Mouse (Mus musculus) cerebellum, adult 11-12 months (tissue): ENCODE results near the gene Serpina3c.
A peak's percentile ranks its signal among the peaks of the same experiment; 100 is the strongest.
"Not testable (repeated sequence)": the region's sequence is repeated elsewhere in the genome, so short reads cannot be mapped to it uniquely, and the experiment has no call there.

Experiments used
- DNase-seq: peaks from one replicate; pipeline ENCODE4 v3.0.0; 2022

The Serpina3c gene

DNA sequence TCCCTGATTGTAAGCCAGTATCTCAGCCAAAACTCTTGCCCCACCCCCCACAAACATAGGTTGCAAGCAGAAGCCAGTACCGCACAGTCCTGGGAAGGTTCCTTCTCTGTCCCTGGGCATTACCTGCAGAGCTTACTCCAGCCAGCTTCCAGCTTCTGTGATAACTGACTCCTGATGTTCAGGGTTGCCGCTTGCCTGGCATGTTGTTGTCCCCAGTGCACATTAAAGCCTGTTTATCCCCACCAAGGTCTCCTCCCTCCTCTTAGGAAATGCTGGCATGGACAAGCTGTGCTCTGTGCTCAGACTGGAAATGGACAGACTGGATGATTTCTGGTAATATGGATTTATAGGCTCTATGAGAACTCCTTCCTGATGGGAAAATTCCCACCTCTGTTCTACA, at the start of gene Serpina3c:
Gene Serpina3c (minus strand): TSS at position 215 of the 400 bp plus-strand sequence.
- DNase-seq: no peak

DNA sequence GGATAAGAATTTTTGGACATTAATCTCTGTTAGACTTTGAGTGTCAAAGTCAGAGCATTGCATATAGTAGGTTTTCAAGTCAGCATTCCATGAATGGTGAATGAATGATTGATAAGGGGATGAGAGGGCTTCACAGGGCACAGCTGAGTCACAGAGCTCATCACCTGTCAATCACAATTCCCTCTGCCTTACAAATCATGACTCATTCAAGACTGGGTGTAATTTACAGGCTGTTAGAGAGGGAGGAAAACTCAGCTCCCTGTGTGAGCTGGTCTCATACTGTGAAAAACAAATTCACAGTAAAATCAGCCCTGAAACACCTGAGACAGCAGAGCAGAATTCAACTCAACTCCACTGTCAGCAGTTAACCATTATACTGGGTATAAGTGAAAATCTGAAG, 37.2 kb upstream of the Serpina3c start:
- no peak for DNase-seq

DNA sequence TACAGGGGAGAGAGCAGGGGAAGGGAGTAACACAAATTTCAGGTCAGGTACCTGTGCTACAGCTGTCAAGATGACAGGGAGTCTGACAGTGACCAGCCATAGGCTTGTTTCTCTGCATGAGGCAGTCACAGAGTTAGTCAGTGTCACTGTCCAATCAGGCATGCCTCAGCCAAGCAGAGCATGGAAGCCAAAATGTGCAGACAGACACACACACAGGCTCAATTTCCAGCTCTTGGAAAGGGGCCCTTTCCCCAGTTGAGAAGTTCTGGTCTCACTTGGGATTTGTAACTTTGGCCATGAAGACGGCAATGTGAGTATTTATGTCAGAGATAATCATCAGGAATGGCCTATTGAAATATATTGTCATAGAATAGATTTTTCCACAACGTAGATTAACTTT, 35.6 kb upstream of the Serpina3c start:
- no peak for DNase-seq

DNA sequence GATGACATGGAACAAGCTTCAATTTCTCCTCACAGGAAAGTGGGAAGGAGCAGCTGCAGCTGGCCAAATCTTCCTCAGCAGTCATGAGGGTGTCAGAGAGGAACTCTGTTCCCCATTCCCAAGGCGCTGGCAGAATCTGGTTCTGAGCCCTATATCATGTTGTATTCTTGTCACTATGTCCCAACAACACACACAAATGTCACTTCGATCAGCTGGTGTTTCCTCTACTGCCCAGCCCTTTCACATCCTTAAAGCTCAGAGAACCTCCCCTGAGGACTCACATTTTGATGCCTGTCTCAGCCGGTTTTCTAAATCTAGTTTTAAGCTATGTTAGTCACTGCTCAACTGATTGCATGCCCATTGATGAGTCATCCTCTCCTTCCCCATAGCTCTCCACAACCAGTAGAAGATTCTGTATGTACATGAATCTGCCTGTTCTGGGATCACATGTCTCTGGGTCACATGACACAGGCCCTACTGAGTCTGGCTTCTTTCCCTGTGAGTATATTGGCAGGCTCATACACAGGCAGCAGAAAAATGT, 32.4 kb upstream of the Serpina3c start:
- DNase-seq: no peak

DNA sequence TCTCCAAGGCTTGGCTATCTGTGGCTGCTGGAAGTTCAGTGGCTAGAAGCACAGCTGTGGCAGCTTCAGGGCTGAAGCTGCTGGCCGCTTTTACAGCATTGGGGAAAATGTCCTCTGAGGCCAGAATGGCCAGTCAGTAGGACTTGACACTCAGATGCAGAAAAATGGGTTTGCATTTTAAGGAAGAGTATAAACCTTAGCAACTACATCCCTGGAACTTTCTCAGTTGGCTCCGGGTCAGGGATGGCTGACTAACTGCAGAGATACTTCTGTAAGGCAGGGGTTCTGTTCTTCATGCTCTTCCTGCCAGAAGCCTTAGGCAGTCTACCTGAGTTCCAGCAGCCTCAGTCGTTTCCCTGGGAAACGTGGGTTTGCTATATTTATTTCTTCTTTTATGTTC, 31.4 kb upstream of the Serpina3c start:
- no peak for DNase-seq

DNA sequence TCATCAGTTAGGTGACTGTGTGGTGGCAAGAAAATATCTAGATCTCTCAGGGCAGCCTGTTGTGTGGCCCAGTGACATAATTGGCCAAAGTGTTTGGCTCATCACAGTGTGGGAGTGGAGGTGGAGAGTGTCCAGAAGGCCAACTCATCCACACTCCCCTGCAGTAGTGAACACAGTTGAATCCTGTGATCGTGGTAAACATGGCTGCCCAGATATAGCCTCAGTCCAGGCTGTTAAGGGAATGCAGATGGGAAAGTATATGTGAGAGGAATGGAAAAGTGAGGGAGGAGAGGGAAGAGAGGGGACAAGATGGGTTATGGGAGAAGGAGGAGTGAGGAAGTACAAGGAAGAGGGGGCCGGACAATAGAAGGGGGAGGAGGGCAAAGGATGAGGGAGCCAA, 25.3 kb upstream of the Serpina3c start:
- DNase-seq: no peak

DNA sequence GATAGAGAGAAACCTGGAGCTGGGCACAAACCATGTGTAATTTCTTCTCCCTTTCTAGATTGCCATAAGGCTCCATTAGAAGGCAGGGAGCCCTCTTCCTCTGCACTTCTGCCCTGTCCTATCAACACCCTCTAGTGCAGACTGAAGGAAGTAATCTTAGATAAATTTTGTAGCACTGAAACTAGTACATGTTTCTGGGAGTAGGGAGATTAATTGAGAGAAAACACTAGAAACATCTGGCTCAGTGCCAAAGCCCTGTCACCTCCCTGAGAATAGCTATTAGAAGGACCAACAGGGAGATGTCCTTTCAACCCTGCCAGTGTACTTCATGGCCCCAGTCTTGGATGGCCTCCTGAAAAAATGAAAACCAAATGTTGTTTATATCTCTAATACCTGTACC, 24.9 kb upstream of the Serpina3c start:
- DNase-seq: no peak

DNA sequence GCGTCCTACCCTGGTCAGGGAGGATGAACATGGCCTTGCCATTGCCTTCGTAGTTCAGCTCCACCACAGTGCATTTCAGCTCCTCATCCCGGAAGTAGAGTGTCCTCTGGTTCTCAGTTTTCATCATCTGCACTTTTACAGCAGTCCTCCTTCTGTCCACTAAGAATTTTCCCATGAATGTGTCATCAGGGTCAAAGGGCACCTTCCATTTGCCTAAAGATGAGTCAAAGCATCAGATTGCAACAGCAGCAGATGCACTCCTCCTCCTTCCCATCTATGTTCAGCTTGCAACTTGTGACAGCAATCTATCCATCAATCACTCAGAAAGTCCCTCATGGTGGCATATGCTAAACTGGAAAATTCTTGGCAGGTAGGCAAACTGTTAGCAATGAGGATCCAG, 22.0 kb upstream of the Serpina3c start:
- no peak for DNase-seq

DNA sequence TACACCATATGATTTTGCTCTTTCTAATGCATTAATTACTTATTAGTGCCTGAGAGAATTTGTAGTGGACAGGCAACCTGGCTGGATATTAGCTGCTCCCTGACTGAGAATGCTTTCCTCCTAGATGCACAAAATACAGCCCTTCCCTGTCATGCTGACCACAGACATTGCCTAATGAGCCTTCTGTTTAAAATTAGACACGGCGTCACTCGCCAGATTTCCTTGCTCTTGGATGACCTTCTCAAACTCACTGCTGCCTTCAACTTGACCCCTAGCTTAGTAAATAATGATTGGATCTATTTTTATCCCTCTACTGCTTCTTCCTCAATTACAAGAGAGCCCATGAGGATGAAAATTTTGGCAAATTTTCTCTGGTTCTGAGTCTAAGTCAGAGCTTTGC, 21.1 kb upstream of the Serpina3c start:
- no peak for DNase-seq

DNA sequence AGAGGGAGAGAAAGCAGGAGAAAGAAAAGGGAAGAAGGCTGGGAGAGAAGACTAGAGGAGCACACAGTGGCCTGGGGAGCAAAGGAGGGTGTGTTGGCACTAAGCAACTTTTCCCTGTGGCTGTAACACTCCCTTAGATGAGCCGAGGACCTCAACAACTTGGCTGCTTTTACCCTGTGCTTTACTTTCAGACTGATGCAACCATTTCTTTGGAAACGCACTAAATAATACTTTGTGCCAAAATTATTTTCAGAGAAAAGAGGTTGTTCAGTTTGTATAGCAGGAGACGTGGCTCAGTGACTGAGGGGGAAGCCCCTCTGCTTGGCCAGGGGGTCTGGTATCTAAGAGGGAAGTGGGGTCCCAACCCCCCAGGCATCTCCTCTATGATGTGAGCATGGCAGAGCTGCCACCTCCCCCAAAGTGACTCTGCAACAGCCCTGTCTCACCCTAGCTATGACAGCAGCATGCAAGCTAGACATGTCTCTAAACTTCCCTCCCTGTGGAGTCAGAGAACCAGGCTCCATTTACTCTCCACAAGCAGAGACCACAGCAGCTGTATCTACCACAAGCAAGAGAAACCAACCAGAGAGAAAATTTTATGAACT, 527 bp downstream of the Serpina3c start:
- DNase-seq: no peak

DNA sequence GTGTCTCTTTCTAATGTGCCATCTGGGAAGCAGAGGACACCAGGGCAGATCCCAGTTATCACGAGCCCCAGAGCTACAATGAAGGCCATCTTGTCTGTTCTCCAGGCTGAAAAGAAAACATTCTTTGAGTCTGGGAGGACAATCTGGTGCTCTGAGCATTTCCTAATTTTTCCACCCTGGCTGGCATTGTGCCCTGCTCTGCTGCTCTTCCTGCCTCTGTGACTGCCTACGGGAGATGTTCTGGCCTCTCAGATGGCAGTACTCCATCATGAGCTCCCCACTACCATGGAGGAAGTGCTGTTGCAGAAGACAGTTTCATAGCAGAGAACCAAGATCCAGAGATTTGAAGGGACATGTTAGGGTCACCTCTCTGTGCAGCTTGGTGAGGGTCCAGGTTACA, 1.7 kb downstream of the Serpina3c start:
- DNase-seq: peak; percentile 12

DNA sequence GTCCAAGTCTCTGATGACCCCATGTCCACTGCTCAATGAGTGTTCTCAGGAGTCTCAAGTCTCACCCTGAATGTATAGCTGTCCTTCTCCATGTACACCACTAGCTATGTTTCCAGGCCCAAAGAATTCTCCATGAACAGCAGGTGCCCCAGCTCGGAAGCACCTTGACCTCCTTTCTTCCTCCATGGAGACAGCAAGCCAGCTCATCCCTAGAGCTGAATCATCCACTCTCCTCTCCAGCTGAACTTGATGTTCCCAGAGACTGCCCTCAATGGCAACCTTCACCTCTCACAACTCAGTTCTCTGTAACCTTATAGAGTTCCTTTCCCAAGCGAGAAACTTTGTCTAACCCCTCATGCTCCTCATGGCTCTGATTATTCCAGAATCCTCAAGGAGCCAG, 8.1 kb downstream of the Serpina3c start:
- DNase-seq: no peak

DNA sequence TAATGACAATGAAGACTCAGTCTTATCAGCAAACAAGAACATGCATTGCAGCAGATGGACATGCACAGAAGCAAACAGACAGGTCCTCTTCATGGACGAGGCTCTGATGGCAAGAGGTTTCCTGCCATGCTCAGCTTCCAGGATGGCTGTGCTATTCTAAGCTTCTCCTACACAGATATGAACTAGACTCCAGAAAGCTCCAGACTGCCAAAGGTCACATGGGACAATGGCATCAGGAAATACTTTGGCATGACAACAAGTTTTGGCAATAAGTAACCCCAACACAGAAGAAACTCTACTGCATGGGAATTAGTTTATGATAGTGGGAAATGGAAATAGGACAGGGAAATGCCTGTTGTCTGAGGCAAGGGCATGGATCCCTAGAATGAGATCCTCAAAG, 10.4 kb downstream of the Serpina3c start:
- DNase-seq: no peak

DNA sequence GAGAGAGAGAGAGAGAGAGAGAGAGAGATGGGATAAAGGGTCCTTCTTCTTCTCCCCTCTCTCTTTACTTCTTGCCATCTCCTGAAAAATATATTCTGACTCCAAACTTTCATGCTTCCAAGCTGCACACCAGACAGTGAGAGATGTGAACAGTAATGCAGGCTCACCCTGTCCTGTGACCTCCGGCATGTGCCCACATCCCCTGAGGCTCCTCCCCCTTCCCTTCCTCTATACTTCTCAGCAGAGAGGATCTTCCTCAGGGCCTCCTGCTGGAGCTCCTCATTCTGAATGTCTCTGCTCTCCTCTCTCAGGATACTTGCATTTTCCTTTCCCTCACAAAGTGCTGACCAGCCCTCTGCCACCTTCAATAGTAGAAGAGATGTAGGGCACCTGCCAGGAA, 11.2 kb downstream of the Serpina3c start:
- no peak for DNase-seq

DNA sequence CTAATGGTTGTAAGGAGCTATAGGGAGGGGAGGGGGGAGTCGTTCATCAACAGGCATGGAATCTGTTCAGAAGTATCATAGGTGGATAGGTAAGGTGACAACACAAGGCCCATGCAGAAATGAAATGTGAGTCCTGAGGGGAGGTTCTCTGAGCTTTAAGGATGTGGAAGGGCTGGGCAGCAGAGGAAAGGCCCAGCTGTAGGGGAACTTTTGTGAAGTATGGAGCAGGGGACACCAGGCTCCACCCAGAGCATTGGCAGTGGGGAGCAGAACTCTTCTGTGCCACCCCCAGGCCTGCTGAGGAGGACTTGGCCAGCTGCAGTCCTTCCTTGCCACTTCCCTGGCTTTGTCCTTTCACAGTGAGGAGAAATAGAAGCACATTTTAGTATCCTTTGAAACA, 12.2 kb downstream of the Serpina3c start:
- DNase-seq: no peak

DNA sequence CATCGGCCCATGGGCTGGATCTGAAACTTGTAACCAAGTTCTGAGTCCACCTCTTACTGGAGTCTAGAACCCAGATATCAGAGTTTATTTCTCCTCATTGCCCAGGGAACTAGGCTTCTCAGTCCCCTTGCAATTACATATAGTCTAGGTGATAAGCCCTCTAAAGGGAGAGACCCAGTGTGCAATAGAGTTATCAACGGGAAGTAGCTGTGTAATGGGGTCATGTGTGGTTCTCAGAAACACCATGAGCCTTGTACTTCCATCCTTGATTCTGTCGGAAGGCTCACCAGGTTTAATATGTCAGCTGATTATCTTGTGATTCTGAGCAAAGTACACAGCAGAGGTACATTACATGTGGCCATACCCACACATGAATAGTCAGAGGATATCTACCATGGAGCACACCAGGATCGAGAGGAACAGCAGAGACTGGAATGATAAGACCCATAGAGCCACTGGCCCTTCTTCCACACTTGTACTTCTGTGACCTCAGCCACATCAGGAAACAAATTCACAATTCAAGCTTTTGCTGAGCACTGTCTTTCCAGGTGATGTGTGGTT, 13.0 kb downstream of the Serpina3c start:
- DNase-seq: no peak

DNA sequence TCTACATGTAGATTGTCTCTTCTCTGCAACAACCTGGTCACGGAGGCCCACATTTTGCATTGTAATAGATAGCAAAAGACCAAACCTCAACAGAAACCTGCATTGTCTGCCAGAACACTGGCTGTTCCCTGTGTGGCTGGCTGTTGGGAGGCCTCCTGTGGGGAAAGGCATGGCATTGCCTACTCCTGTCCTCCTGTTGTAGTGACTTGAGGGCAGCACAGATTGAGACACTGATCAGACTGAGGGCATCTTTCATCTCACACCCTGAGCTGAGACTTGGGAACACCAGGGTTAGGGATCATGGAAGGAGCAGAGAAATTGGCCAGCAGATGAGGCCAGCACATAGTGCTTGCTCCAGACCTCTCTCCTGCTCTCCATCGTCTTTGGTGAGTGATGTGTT, 15.5 kb downstream of the Serpina3c start:
- no peak for DNase-seq

DNA sequence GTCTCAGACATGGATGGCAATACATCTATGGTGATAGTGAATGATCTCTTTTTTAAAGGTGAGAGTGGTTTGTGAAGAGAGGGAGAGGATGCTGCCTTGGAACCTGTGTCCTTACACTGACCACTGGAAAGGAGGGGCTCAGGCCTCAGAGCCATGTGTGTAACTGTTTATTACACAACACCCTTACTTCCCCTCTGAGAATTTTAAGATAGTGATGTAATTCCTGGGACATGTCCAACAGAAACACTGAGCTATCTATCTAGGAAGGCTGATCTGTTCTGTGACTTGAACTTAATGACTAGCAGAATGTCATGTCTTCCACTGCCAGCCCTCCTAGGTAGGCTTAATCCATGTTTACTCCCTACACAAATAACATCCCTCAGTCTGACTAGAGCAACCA, 22.6 kb downstream of the Serpina3c start:
- DNase-seq: no peak

DNA sequence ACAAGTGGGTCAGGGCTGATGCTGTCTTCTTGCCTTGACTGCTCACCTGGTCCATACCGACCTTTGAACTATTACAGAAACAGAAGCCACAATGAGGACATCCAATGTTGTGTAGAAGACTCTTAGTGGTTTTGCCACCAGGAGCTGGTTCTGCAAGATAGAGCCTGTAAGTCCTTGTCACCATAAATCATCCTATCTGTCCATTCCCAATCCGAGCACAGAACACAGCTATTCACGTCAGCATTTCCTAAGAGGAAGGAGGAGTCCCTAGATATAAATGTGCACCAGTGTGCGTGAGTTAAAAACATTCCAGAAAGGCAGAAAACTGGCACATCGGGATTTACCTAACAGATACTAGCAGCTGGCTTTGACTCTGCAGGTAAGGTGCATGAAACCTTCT, 26.0 kb downstream of the Serpina3c start, which contains the start of gene Serpina3b:
Gene Serpina3b (plus strand): TSS at position 301 of the 400 bp plus-strand sequence.
- no peak for DNase-seq

DNA sequence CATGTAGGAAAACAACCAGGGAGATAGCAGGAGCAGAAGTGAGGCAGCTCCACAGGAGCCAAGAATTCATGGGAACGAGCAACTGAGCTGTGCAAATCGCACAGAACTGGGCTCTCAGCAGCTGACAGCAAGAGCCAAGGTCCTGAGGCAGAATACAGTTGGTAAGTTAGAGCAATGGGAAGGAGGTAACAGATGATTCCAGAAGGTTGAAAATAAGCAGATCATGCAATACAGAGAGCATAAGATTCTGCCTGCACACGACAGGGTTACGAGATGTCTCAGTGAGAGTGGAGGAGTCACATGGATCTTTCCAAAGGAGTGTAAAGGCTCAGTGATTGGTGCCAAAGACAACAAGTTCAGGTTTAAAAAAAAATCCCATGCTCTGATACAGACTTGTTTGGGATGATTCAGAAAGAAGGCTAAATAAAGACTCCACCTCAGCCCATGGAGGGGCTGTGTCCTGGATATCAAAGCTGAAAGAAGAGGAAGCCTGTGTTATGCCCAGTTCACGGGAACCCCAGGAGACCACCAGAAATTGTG, 28.6 kb downstream of the Serpina3c start:
- DNase-seq: no peak

DNA sequence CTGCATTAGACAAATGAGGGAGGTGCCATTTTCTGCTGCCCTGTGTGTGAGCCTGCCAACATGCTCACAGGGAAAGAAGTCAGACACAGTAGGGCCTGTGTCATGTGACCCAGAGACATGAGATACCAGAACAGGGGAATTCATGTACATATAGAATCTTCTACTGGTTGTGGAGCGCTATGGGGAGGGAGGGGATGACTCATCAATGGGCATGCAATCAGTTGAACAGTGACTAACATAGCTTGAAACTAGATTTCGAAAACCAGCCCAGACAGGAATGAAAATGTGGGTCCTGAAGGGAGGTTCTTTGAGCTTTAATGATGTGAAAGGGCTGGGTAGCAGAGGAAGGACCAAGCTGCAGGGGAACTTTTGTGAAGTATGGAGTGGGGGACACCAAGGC, 29.7 kb downstream of the Serpina3c start:
- DNase-seq: no peak

DNA sequence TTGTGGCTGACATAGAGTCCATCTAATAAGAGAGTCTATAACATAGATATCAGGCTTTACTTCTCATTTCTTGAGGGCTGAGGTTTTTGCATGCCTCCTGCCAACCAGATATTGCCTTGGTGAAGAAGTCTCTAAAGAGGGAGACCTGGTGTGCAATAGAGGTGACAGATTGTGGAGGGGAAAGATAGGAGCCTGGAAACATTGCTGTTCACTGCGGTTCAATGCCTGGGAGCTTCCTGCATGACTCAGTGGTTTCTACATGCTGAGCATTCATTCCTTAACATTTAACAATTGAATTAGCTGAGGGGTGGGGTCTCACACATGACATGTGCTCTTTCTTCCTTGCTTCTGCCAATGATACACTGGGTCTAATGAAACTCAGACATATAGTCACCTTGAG, 30.6 kb downstream of the Serpina3c start:
- no peak for DNase-seq

DNA sequence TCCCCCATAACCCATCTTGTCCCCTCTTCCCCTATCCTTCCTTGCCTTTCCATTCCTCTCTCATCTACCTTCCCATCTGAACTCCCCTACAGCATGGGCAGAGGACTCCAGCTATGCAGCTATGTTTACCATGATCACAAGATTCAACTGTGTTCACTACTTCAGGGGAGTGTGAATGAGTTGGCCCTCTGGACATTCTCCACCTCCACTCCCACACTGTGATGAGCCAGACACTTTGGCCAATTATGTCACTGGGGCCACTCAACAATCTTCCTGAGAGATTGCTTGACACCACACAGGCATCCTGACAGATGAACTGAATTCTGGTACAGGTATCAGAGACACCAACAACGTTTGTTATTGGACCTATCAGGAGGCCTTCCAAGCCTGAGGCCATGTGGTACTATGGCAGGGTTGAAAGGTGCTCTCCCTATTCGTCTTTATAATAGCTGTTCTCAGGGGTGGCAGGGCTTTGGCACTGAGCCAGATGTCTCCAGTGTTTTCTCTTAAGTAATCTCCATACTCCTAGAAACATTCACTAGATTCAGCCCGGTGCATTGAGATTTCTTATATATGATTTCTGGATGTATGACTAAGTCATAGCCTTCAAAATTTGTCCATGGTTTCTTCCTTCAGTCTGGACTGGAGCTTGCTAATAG, 38.6 kb downstream of the Serpina3c start:
- DNase-seq: no peak

DNA sequence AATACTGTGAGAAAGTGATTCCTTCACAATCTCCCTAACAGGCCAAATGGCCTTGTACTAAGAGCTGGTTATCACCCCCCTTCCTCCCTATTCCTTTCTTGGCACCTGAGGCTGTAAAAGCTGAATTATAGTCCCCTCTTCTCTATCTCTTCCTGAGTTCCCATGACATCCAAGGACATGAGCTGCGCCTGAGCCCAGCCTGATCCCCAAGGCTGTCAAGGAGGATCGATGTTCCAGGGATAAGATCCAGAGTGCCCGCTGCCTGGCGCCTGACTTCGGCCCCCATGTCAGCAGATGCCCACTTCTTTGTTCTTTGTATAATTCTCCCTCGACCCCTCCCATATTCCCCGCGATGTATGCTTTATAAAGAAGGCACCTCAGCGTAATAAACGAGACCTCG, 41.3 kb downstream of the Serpina3c start, which contains the start of gene Serpina3a:
Gene Serpina3a (plus strand): TSS at position 392 of the 400 bp plus-strand sequence.
- not testable (repeated sequence) for DNase-seq
